Mouse (Mus musculus) E14TG2a.4 (cell line): ENCODE data around the gene Gpr179.

Experiments used
- H3K27me3 ChIP-seq: 2 replicates; pipeline ENCODE4 v1.6.1; 2014; ENCODE audit warnings: low read length, control low read depth; ENCODE audit not compliant: insufficient read depth
- H3K36me3 ChIP-seq: 2 replicates; pipeline ENCODE4 v1.6.1; 2014; ENCODE audit warnings: low read length, control low read depth; ENCODE audit not compliant: insufficient read depth
- H3K4me1 ChIP-seq: replicated peaks from 2 replicates; pipeline ENCODE4 v1.6.1; 2014; ENCODE audit warnings: low read depth, low read length, control low read depth
- H3K4me3 ChIP-seq: replicated peaks from 2 replicates; pipeline ENCODE4 v1.5.1; 2014; ENCODE audit warnings: mild to moderate bottlenecking, low read length
- H3K9me3 ChIP-seq: 2 replicates; pipeline ENCODE4 v1.6.1; 2014; ENCODE audit warnings: low read length, control low read depth
- CTCF ChIP-seq: conservative IDR thresholded peaks from 2 replicates; pipeline ENCODE4 v1.5.1; 2014; ENCODE audit warnings: low read length
- NANOG ChIP-seq: IDR thresholded peaks from 2 replicates; pipeline ENCODE4 v1.6.1; 2014; ENCODE audit warnings: borderline replicate concordance, low read length, mixed read lengths
- POU5F1 ChIP-seq: IDR thresholded peaks from 2 replicates; pipeline ENCODE4 v1.6.1; 2014; ENCODE audit warnings: low read length, borderline replicate concordance

The Gpr179 gene

DNA sequence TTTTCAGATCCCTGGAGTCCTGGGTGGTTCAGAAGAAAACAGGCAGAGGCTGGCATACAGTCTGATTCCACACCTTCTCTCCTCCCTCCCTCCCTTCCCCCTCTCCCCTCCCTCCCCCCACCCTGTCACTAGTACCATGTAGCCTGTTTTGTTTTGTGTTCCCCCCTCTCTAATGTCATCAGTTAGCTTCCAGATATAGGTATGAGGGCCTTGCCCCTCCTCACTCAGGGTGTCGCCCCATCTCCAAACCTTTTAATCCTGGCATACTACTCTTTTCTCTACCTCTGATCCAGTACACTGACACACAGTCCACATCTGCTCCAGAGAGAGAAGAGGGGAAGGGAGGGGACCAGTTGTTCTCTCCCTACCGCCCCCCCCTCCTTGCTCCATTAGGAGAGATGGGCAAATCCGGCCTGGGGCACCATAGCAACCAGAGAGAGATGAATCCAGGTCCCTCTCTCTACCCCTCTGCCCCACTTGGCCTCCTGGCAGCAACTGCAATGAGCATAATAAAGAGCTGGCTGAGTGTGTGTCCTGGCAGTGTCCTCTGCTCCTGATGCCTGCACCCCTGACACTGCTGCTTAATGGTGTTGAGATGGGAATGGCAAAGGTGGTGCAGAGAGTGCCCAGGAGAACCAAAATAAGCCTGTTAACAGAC lies at the start of gene Gpr179:
TSS of gene Gpr179 (minus strand) at position 51 of the 658 bp plus-strand sequence.
- 0 out of 2 replicates have a peak, but pooled peaks cover 3% of the 10 kb centered on the region for H3K9me3 ChIP-seq
- peaks cover 10% of the 10 kb centered on the region for H3K27me3 ChIP-seq
- no peaks in the 10 kb centered on the region for H3K36me3 ChIP-seq
- peaks cover 53% of the 10 kb centered on the region for H3K4me1 ChIP-seq
- H3K4me3 ChIP-seq, result no peak within 1 kb of the TSS
- no peak for TF ChIP-seq CTCF
- TF ChIP-seq POU5F1, result no peak
- TF ChIP-seq NANOG, result no peak

- Histone ChIP-seq H3K4me1 (peaks cover 74% of the 10 kb centered on the region), H3K4me3 (no peak overlapping the region), H3K36me3 (peaks cover 6% of the 10 kb centered on the region; the same call in 1 of the 2 replicates), H3K9me3 (no peaks in the 10 kb centered on the region), H3K27me3 (peaks cover 29% of the 10 kb centered on the region)
- no peak for TF ChIP-seq CTCF
- TF ChIP-seq NANOG, result no peak
Measured at GRCm38 (mm10) chr11:97401082-97401481, 49.2 kb upstream of the Gpr179 start.

DNA sequence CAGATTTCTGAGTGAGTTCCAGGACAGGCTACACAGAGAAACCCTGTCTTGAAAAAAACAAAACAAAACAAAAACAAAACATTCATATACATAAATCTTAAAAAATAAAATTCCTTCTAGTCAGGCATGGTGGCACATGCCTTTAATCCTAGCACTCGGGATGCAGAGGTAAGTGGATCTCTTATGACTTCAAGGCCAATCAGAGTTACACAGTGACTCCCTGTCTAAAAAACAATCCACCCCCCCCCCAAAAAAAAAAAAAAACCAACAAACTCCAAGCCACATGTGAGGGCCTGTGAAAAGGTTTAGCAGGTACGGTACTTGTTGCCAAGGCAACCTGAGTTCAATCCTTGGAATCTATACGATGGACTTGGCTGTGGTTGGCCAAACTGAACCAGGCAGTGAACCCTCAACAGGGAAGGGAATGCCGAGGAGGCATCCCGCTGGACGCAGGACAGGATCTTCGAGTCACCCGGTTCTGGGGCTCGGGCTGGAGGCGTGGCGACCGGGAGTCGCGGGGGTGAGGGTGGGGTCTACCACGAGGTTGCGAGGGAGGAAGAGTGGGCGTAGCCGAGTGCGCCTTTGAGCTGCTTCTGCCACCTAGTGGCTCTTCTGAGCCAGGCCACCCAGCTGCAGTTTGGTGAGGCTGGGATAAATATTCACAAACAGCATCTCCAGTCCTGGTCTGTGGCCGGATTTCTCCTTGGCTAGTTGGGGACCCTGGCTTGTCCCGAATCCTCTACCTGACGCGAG lies 48.3 kb upstream of the Gpr179 start:
- TF ChIP-seq NANOG, result no peak
- TF ChIP-seq CTCF, result peak; percentile 93
- TF ChIP-seq POU5F1, result no peak
- Histone ChIP-seq H3K4me3 (peak overlapping the region; percentile 62), H3K36me3 (peaks cover 12% of the 10 kb centered on the region; the same call in 1 of the 2 replicates), H3K4me1 (peaks cover 74% of the 10 kb centered on the region), H3K9me3 (no peaks in the 10 kb centered on the region), H3K27me3 (peaks cover 20% of the 10 kb centered on the region)

GRCm38 (mm10) chr11:97398506-97398905 lies 46.6 kb upstream of the Gpr179 start:
- no peak for TF ChIP-seq NANOG
- no peak for TF ChIP-seq POU5F1
- no peak for TF ChIP-seq CTCF
- H3K9me3 ChIP-seq, result no peaks in the 10 kb centered on the region
- peaks cover 80% of the 10 kb centered on the region for H3K4me1 ChIP-seq
- no peak overlapping the region for H3K4me3 ChIP-seq
- H3K36me3 ChIP-seq, result peaks cover 12% of the 10 kb centered on the region; the same call in 1 of the 2 replicates
- H3K27me3 ChIP-seq, result 0 out of 2 replicates have a peak, but pooled peaks cover 9% of the 10 kb centered on the region

- Histone ChIP-seq H3K4me3 (peak overlapping the region; percentile 50), H3K9me3 (no peaks in the 10 kb centered on the region), H3K27me3 (no peaks in the 10 kb centered on the region), H3K36me3 (peaks cover 47% of the 10 kb centered on the region), H3K4me1 (peaks cover 81% of the 10 kb centered on the region)
- TF ChIP-seq CTCF, result no peak
- no peak for TF ChIP-seq NANOG
- TF ChIP-seq POU5F1, result no peak
Measured at GRCm38 (mm10) chr11:97394146-97394545, 42.3 kb upstream of the Gpr179 start.

GRCm38 (mm10) chr11:97393658-97394057 lies 41.8 kb upstream of the Gpr179 start:
- Histone ChIP-seq H3K4me3 (peak overlapping the region; percentile 50), H3K27me3 (no peaks in the 10 kb centered on the region), H3K4me1 (peaks cover 86% of the 10 kb centered on the region), H3K36me3 (peaks cover 51% of the 10 kb centered on the region), H3K9me3 (no peaks in the 10 kb centered on the region)
- TF ChIP-seq CTCF, result no peak
- no peak for TF ChIP-seq POU5F1
- TF ChIP-seq NANOG, result no peak

- Histone ChIP-seq H3K27me3 (no peaks in the 10 kb centered on the region), H3K4me1 (peaks cover 71% of the 10 kb centered on the region), H3K36me3 (peaks cover 64% of the 10 kb centered on the region), H3K4me3 (no peak overlapping the region), H3K9me3 (no peaks in the 10 kb centered on the region)
- no peak for TF ChIP-seq POU5F1
- TF ChIP-seq NANOG, result no peak
- TF ChIP-seq CTCF, result no peak
Measured at GRCm38 (mm10) chr11:97389127-97389526, 37.2 kb upstream of the Gpr179 start.

- Histone ChIP-seq H3K9me3 (no peaks in the 10 kb centered on the region), H3K36me3 (peaks cover 77% of the 10 kb centered on the region), H3K27me3 (no peaks in the 10 kb centered on the region), H3K4me3 (no peak overlapping the region), H3K4me1 (peaks cover 58% of the 10 kb centered on the region)
- TF ChIP-seq POU5F1 (no peak), NANOG (no peak), CTCF (no peak)
Measured at GRCm38 (mm10) chr11:97387811-97388210, 35.9 kb upstream of the Gpr179 start.

- no peaks in the 10 kb centered on the region for H3K27me3 ChIP-seq
- H3K4me3 ChIP-seq, result no peak overlapping the region
- H3K36me3 ChIP-seq, result peaks cover 61% of the 10 kb centered on the region
Measured at GRCm38 (mm10) chr11:97383764-97384163, 31.9 kb upstream of the Gpr179 start.

More at GRCm38 (mm10) chr11:97383764-97384163, 31.9 kb upstream of the Gpr179 start:
- Histone ChIP-seq H3K9me3 (no peaks in the 10 kb centered on the region), H3K4me1 (peaks cover 22% of the 10 kb centered on the region)
- TF ChIP-seq POU5F1 (no peak), NANOG (no peak), CTCF (no peak)
